Mouse (Mus musculus) hindbrain, embryonic 14.5 days (tissue): ENCODE data around the gene Sema6c. TPM values are rescaled to one million over a fixed set of nuclear protein-coding genes. Genes with fewer than 3 reads are reported as not detected.
A peak's percentile ranks its signal among the peaks of the same experiment; 100 is the strongest.

Experiments used
- ATAC-seq: fragments of 200-750 bp; cut with Nextera tagmentation; 2 replicates; pipeline ENCODE4 v1.8.0; 2017; ENCODE audit warnings: moderate number of reproducible peaks, mild to moderate bottlenecking, moderate TSS enrichment, moderate library complexity; ENCODE audit not compliant: low FRiP score
- DNase-seq: peaks from one replicate; pipeline ENCODE4 v3.0.0-alpha.2; 2015; ENCODE audit warnings: low spot score
- H3K27ac ChIP-seq: fragments of 300-500 bp; sonication (generic); 2 replicates; pipeline ENCODE4 v1.5.1; 2014; ENCODE audit warnings: mild to moderate bottlenecking, moderate library complexity
- H3K27me3 ChIP-seq: fragments of 300-500 bp; sonication (generic); 2 replicates; pipeline ENCODE4 v1.6.1; 2014; ENCODE audit warnings: mild to moderate bottlenecking, low read length, mixed read lengths; ENCODE audit not compliant: control insufficient read depth, insufficient read depth
- H3K36me3 ChIP-seq: fragments of 300-500 bp; sonication (generic); replicated peaks from 2 replicates; pipeline ENCODE4 v1.6.1; 2014; ENCODE audit not compliant: control insufficient read depth, insufficient read depth
- H3K4me1 ChIP-seq: fragments of 300-500 bp; sonication (generic); replicated peaks from 2 replicates; pipeline ENCODE4 v1.6.1; 2014; ENCODE audit warnings: antibody characterized with exemption, low read length, mixed read lengths; ENCODE audit not compliant: control insufficient read depth, insufficient read depth
- H3K4me2 ChIP-seq: fragments of 300-500 bp; sonication (generic); replicated peaks from 2 replicates; pipeline ENCODE4 v1.6.1; 2014; ENCODE audit warnings: mild to moderate bottlenecking, moderate library complexity
- H3K4me3 ChIP-seq: fragments of 300-500 bp; sonication (generic); replicated peaks from 2 replicates; pipeline ENCODE4 v1.5.1; 2014; ENCODE audit warnings: mild to moderate bottlenecking, low read length
- H3K9ac ChIP-seq: fragments of 300-500 bp; sonication (generic); 2 replicates; pipeline ENCODE4 v1.6.1; 2014
- H3K9me3 ChIP-seq: fragments of 300-500 bp; sonication (generic); 2 replicates; pipeline ENCODE4 v1.6.1; 2016; ENCODE audit warnings: low read length; ENCODE audit not compliant: control insufficient read depth
- WGBS: fragments of 180-500 bp; shearing (Covaris S2); extraction: QIAGEN DNeasy Blood & Tissue Kit; methylation state at CpG from one replicate; pipeline ENCODE4 v1.1.7; 2014; 5-methylcytosine and 5-hydroxymethylcytosine counted together
- polyA plus RNA-seq: library from polyadenylated mRNA; unstranded; fragments of >200 nt; fragmentation: Nextera tagmentation; extraction: Ambion mirVana; gene quantifications from 2 replicates; pipeline ENCODE4 v1.2.1, GENCODE M21; 2014

Gene Sema6c
- polyA plus RNA-seq, 1 experiment from 2014 or later = 35.8 TPM

DNA sequence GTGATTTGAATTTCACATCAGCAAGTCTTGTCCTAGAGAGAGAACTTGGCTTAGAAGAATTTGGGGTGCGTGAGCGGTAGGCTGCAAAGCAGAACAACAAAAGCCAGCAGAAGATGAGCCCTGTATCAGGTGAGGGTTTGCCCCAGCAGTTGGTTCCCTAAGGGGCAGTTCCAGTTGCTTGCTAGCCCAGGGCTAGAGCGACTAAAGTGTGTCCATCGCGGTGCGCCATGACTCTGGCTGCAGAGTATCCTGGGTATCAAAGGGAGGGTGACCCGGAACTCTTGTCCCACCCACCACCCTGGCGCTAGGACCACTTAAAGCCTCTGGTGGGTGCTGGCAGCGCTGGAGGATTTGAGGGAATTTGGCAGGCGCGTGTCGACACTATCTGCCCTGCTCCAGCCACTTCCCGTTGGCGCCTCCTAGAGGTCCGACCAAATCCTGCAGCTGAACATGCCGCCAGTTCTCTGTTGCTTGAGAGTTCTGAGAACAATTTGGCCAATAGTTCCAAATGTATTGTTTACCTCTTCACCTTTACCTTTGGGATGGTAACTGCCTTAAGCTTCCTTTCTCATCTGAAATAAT, 13.8 kb downstream of the Sema6c start:
- H3K27ac ChIP-seq = no peak overlapping the region
- peaks cover 25% of the 10 kb centered on the region for H3K27me3 ChIP-seq
- peak; percentile 87 for DNase-seq
- 0 out of 2 replicates have a peak, but pooled peaks have one; percentile 42 for ATAC-seq
- peaks cover 6% of the 10 kb centered on the region; the same call in 1 of the 2 replicates for H3K4me1 ChIP-seq
- whole genome bisulfite sequencing = 4% methylated on average over 16 of the region's 16 CpGs
- peak overlapping the region; percentile 40 for H3K4me2 ChIP-seq
- peaks cover 48% of the 10 kb centered on the region for H3K36me3 ChIP-seq
- no peak overlapping the region for H3K9ac ChIP-seq
- no peak overlapping the region for H3K4me3 ChIP-seq
- H3K9me3 ChIP-seq = no peaks in the 10 kb centered on the region

DNA sequence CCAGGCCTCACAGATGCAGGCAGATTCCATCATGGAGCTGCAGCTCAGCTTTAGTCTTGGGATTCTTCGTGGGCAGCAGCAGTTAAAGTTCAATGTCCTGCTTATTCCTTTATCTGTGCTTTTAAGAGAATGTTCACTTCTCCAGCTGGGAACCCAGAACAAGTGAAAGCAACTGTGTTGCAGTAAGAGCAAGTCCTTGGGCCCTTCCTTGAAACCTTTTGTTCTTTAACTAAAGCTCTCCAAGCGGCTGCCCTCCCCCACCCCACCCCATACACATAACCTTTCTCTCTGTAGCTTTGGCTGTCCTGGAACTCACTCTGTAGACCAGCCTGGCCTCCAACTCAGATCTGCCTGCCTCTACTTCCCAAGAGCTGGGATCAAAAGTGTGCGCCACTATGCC, 16.2 kb downstream of the Sema6c start:
- no peak overlapping the region for H3K4me3 ChIP-seq
- peaks cover 4% of the 10 kb centered on the region for H3K27me3 ChIP-seq
- H3K4me1 ChIP-seq = peaks cover 6% of the 10 kb centered on the region; the same call in 1 of the 2 replicates
- H3K27ac ChIP-seq = no peak overlapping the region
- H3K36me3 ChIP-seq = peaks cover 24% of the 10 kb centered on the region
- H3K4me2 ChIP-seq = no peak overlapping the region
- 61% methylated on average over 3 of the region's 3 CpGs for WGBS
- H3K9me3 ChIP-seq = no peaks in the 10 kb centered on the region
- H3K9ac ChIP-seq = no peak overlapping the region
- DNase-seq = no peak
- no peak for ATAC-seq

DNA sequence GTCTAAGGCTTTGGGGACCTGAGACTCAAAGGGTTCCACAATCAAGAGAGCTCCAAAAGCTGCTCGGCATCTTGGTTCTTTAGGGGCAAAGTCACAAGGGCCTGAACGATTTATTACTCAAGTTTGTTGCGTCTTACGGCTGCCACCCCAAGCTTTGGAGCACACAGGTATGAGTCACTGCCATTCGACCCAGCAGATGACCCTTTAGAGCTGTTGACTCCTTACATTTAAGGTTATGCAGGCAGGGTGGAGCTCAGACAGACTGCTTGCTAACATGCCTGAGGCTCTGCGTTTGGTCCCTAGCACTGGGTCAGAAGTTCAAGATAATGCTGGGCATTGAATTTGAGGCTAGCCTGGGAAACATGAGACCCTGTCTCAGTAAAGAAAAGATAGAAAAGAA, 17.3 kb downstream of the Sema6c start:
- no peak for ATAC-seq
- H3K9ac ChIP-seq = no peak overlapping the region
- WGBS = 79% methylated on average over 6 of the region's 6 CpGs

DNA sequence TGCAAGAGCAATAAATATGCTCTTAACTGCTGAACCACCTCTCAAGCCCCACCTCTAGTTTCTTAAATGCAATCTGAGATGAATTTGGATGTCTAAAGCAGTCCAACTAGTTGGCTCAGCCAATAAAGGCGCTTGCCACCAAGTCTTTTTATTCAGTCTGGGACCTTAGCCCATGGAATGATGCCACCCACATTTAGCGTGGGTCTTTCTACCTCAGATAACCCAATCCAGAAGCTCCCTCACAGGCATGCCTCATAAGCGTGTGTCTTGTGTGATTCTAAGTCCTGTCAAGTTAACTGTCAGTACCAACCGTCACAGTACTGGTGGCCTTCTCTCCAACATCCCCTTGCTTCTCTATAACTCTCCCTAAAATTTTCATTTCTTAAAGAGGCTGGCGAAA, 18.7 kb downstream of the Sema6c start:
- H3K9me3 ChIP-seq = no peaks in the 10 kb centered on the region
- no peaks in the 10 kb centered on the region; the same call in 1 of the 2 replicates for H3K4me1 ChIP-seq
- no peaks in the 10 kb centered on the region for H3K27me3 ChIP-seq
- WGBS = 93% methylated on average over 5 of the region's 5 CpGs
- H3K36me3 ChIP-seq = peaks cover 8% of the 10 kb centered on the region; the same call in 1 of the 2 replicates
- ATAC-seq (no peak), DNase-seq (no peak)
- H3K4me3 ChIP-seq = no peak overlapping the region
- H3K4me2 ChIP-seq = no peak overlapping the region
- no peak overlapping the region for H3K9ac ChIP-seq
- no peak overlapping the region for H3K27ac ChIP-seq

More for the DNA sequence above, 17.3 kb downstream of the Sema6c start:
- Histone ChIP-seq H3K9me3 (no peaks in the 10 kb centered on the region), H3K36me3 (peaks cover 13% of the 10 kb centered on the region), H3K27ac (no peak overlapping the region), H3K4me3 (no peak overlapping the region), H3K4me1 (peaks cover 6% of the 10 kb centered on the region; the same call in 1 of the 2 replicates), H3K4me2 (no peak overlapping the region), H3K27me3 (no peaks in the 10 kb centered on the region)
- DNase-seq = no peak

DNA sequence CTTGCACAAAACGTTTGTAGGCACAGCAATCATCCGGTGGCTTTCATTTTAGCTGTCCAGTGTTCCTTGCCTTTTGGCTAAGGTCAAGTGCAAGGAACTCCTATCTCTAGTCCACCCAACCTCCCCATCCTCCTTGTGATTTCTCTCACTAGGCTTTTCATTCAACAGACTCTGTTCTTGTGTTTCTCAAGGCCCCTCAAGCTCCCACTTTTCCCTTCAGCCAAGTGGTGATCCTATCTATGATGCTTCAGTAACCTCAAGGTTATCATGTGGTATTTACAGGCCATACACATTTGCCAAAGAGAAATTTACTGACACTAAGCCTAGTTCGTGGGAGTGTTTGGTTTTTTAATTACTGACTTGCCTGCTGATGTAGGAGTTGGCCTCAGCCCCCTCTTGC, 19.6 kb downstream of the Sema6c start:
- no peak overlapping the region for H3K9ac ChIP-seq
- peaks cover 17% of the 10 kb centered on the region for H3K36me3 ChIP-seq
- H3K27me3 ChIP-seq = no peaks in the 10 kb centered on the region
- no peak for DNase-seq
- no peaks in the 10 kb centered on the region for H3K9me3 ChIP-seq
- 78% methylated on average over 3 of the region's 3 CpGs for WGBS
- H3K4me3 ChIP-seq = no peak overlapping the region
- H3K4me1 ChIP-seq = no peaks in the 10 kb centered on the region
- H3K27ac ChIP-seq = no peak overlapping the region
- no peak for ATAC-seq
- no peak overlapping the region for H3K4me2 ChIP-seq

DNA sequence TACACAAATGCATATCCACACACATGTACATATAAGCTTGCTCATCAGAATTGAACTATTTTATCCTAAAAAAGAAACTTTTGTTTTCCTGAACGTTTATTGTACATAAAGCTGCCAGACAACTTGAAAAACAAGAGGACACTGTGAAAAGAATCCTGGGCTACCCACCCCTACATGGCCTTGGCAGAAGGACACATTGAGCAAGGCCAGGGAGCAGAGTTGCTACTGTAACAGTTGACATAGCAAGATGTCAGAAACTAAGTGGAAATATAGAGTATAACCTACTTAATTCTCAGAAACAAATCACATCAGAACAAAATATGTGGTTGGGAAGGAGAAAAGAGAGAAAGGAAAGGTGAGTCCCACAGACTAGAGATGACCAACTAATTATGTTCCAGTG, 21.6 kb downstream of the Sema6c start:
- no peak overlapping the region for H3K4me2 ChIP-seq
- peaks cover 32% of the 10 kb centered on the region for H3K36me3 ChIP-seq
- H3K4me1 ChIP-seq = no peaks in the 10 kb centered on the region
- no peak overlapping the region for H3K4me3 ChIP-seq
- H3K27me3 ChIP-seq = no peaks in the 10 kb centered on the region
- H3K9ac ChIP-seq = no peak overlapping the region
- H3K27ac ChIP-seq = no peak overlapping the region
- no peaks in the 10 kb centered on the region for H3K9me3 ChIP-seq
- DNase-seq = no peak
- 74% methylated on average over 1 of the region's 1 CpGs for WGBS
- ATAC-seq = no peak

DNA sequence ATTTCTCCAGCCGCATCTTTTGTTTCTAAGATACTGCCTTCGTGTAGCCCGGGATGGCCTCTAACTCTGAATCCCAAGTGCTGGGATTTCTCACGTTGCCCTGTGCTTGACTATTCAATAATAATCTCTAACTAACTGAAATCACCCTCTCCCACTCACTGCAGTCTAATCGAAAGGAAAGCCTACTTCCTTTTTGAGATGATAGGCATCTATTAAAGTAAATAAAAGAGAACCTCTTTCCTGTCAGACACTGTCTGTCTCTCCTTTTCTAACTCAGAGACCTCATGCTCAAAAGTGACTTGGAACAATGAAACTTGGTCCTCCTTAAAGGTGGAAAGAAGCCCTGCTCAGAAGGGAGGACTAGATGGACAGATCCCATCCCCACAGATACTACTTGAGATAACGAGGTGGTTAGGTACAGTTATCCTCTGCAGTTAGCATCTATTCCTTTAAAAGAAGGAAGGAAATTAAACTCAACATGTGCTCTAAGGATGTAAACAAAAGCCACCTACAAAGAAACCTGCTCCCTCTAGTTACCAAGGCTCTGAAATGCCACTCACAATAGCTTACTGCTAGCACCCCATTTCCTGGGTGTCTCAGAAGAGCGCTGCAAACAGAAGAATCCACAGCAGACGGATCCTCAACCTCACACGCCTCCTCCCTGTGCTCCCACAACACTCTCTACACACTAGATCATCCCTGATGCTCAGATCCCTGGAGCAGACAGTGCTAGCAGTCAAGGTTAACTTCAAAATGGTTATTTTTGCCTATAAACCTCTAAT, 24.7 kb downstream of the Sema6c start:
- peaks cover 64% of the 10 kb centered on the region for H3K36me3 ChIP-seq
- no peak overlapping the region for H3K4me2 ChIP-seq
- H3K27ac ChIP-seq = no peak overlapping the region
- 95% methylated on average over 9 of the region's 9 CpGs for WGBS
- H3K9ac ChIP-seq = no peak overlapping the region
- ATAC-seq (no peak), DNase-seq (no peak)
- no peak overlapping the region for H3K4me3 ChIP-seq
- H3K27me3 ChIP-seq = no peaks in the 10 kb centered on the region
- H3K4me1 ChIP-seq = no peaks in the 10 kb centered on the region
- H3K9me3 ChIP-seq = no peaks in the 10 kb centered on the region

DNA sequence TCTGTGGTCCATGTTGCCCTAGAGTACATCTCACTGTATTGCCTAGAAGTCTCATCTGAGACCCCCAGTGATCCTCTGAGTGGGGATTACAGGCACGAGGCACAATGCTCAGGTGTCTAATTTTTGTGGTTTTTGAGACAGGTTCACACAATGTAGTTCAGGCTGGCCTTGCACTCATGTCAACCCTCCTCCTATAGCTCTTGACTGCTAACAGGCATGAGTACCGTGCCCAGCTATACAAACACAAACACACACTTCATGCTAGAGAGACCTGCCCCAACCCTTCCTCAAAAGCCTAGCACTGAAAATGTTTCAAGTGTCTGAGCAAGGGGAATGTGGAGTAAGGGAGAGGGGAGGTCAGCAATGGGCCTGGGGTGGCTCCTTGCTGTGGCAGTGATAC, 25.8 kb downstream of the Sema6c start:
- no peaks in the 10 kb centered on the region for H3K4me1 ChIP-seq
- H3K4me2 ChIP-seq = no peak overlapping the region
- peaks cover 69% of the 10 kb centered on the region for H3K36me3 ChIP-seq
- no peaks in the 10 kb centered on the region for H3K27me3 ChIP-seq
- ATAC-seq = no peak
- no peak overlapping the region for H3K4me3 ChIP-seq
- H3K9me3 ChIP-seq = no peaks in the 10 kb centered on the region
- WGBS = 92% methylated on average over 2 of the region's 2 CpGs
- H3K9ac ChIP-seq = no peak overlapping the region
- DNase-seq = no peak
- no peak overlapping the region for H3K27ac ChIP-seq

DNA sequence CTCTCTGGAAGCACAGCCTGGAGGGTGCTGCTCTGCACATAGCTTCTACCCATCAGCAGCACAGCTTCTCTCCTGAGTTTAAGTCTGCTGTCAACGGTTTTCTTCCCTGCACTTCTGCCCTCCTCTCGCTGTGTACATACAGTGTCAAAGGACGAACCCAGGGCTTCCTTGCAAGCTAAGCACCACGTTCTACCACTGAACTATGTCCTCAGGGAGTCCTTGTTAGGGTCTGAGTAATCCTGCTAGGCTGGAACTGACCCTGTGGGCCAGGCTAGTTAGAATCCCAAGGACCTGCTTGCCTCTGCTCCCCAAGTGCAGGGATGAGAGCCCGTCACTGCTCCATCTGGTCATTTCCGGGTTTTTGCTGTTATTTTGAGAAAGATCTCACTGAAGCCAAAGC, 26.6 kb downstream of the Sema6c start:
- no peak overlapping the region for H3K27ac ChIP-seq
- H3K36me3 ChIP-seq = peaks cover 69% of the 10 kb centered on the region

More for the DNA sequence above, 26.6 kb downstream of the Sema6c start:
- 92% methylated on average over 6 of the region's 6 CpGs for WGBS
- H3K4me1 ChIP-seq = no peaks in the 10 kb centered on the region
- H3K4me3 ChIP-seq = no peak overlapping the region
- no peak overlapping the region for H3K9ac ChIP-seq
- H3K9me3 ChIP-seq = no peaks in the 10 kb centered on the region
- ATAC-seq (no peak), DNase-seq (no peak)
- no peak overlapping the region for H3K4me2 ChIP-seq
- no peaks in the 10 kb centered on the region for H3K27me3 ChIP-seq
